Mouse (Mus musculus) bone marrow macrophage, adult 2 months (primary cell): Measurements from ENCODE around the gene Cyb5r1.

Experiments used
- CTCF ChIP-seq: IDR thresholded peaks from 2 replicates; pipeline ENCODE4 v1.5.1; 2012; ENCODE audit warnings: low read depth, mild to moderate bottlenecking, low read length, moderate library complexity
- POLR2A ChIP-seq: IDR thresholded peaks from 2 replicates; pipeline ENCODE4 v1.6.1; 2012; ENCODE audit warnings: mild to moderate bottlenecking, low read depth, low read length, borderline replicate concordance

- TF ChIP-seq CTCF (no peak), POLR2A (no peak)
Observed at GRCm38 (mm10) chr1:134360656-134361055, 44.7 kb upstream of the Cyb5r1 start.
